Mouse (Mus musculus): ENCODE results near the gene Rln3. TPM values are rescaled to one million over a fixed set of nuclear protein-coding genes. Genes with fewer than 3 reads are reported as not detected.

Rln3 gene
- total and polyA plus RNA-seq, 3 experiments = not detected

GRCm38 (mm10) chr8:84068316-84069035, 23.7 kb upstream of the Rln3 start:
- DNase-seq (ENCODE audit: extremely low read depth) = no peak
- Histone ChIP-seq H3K4me3 (replicated peaks in 1 of 3; ENCODE audit: low read depth in 2 of 3, low read length in 2 of 3, poor library complexity in 1 of 3) (no peak overlapping the region), H3K9ac (ENCODE audit: insufficient read depth, low read depth) (no peak overlapping the region), H3K36me3 (replicated peaks in 1 of 2; ENCODE audit: control insufficient read depth in 1 of 2, insufficient read depth in 1 of 2, low read length in 1 of 2) (peaks cover 0 to 26% of the 10 kb centered on the region in 2 experiments), H3K4me1 (ENCODE audit: control insufficient read depth in 1 of 2, insufficient read depth in 2 of 2) (peaks cover 23 to 64% of the 10 kb centered on the region in 2 experiments), H3K27me3 (replicated peaks) (no peaks in the 10 kb centered on the region), H3K27ac (ENCODE audit: insufficient read depth, low read depth) (no peak overlapping the region), H3K79me2 (replicated peaks; ENCODE audit: control insufficient read depth, extremely low read depth, insufficient read depth, poor library complexity, severe bottlenecking) (peaks cover 14% of the 10 kb centered on the region; the same call in 1 of the 2 replicates), H3K4me2 (ENCODE audit: insufficient read depth, low read depth, poor library complexity, severe bottlenecking) (peak overlapping the region; percentile 81), H3K9me3 (replicated peaks; ENCODE audit: low read length) (no peaks in the 10 kb centered on the region)
- in situ Hi-C loops (cut with MboI; ENCODE audit: low pct_ligation_motif_present, low pct_unique_long_range_greater_than_20kb, low sequenced_read_pairs) = no loop called here
- dilution Hi-C loops (cut with MboI; ENCODE audit: extremely low pct_ligation_motif_present, extremely low pct_unique_long_range_greater_than_20kb, low sequenced_read_pairs) = no loop called here
- TF ChIP-seq CHD1 (IDR thresholded peaks at IDR 0.05; ENCODE audit: low read depth, low read length) (no peak), IRF4 (IDR thresholded peaks at IDR 0.05; ENCODE audit: low read depth, low read length) (no peak), ELF1 (IDR thresholded peaks at IDR 0.05; ENCODE audit: low read depth, low read length) (no peak), CHD2 (IDR thresholded peaks at IDR 0.05; ENCODE audit: low read length) (no peak), MAZ (IDR thresholded peaks at IDR 0.05; ENCODE audit: low read depth, low read length) (no peak), ZMIZ1 (IDR thresholded peaks at IDR 0.05; ENCODE audit: low read depth, low read length) (no peak), MEF2A (IDR thresholded peaks at IDR 0.05; ENCODE audit: borderline replicate concordance, low read depth, low read length) (no peak)

GRCm38 (mm10) chr8:84067911-84068310, 23.1 kb upstream of the Rln3 start:
- dilution Hi-C loops (cut with MboI; ENCODE audit: extremely low pct_ligation_motif_present, extremely low pct_unique_long_range_greater_than_20kb, low sequenced_read_pairs) (no loop called here), in situ Hi-C loops (cut with MboI; ENCODE audit: low pct_ligation_motif_present, low pct_unique_long_range_greater_than_20kb, low sequenced_read_pairs) (no loop called here)
- Histone ChIP-seq H3K27me3 (replicated peaks) (no peaks in the 10 kb centered on the region), H3K27ac (ENCODE audit: insufficient read depth, low read depth) (no peak overlapping the region), H3K79me2 (replicated peaks; ENCODE audit: control insufficient read depth, extremely low read depth, insufficient read depth, poor library complexity, severe bottlenecking) (peaks cover 14% of the 10 kb centered on the region; the same call in 1 of the 2 replicates), H3K9me3 (replicated peaks; ENCODE audit: low read length) (no peaks in the 10 kb centered on the region), H3K4me3 (replicated peaks in 1 of 3; ENCODE audit: low read depth in 2 of 3, low read length in 2 of 3, poor library complexity in 1 of 3) (peak overlapping the region in 2 of 3 experiments; percentile 61 to 70), H3K36me3 (replicated peaks in 1 of 2; ENCODE audit: control insufficient read depth in 1 of 2, insufficient read depth in 1 of 2, low read length in 1 of 2) (peaks cover 0 to 22% of the 10 kb centered on the region in 2 experiments), H3K9ac (ENCODE audit: insufficient read depth, low read depth) (peak overlapping the region; percentile 43; the same call in 1 of the 2 replicates), H3K4me2 (ENCODE audit: insufficient read depth, low read depth, poor library complexity, severe bottlenecking) (peak overlapping the region; percentile 81), H3K4me1 (ENCODE audit: control insufficient read depth in 1 of 2, insufficient read depth in 2 of 2) (peaks cover 25 to 66% of the 10 kb centered on the region in 2 experiments)
- no peak for DNase-seq (ENCODE audit: extremely low read depth)
- TF ChIP-seq RAD21 (IDR thresholded peaks at IDR 0.05; ENCODE audit: low read depth, low read length) (no peak), USF2 (conservative IDR thresholded peaks at IDR 0.05; ENCODE audit: low read depth, low read length) (no peak), ETS1 (conservative IDR thresholded peaks at IDR 0.05; ENCODE audit: low read depth, low read length) (no peak), E2F4 (IDR thresholded peaks at IDR 0.05; ENCODE audit: insufficient replicate concordance, low read depth, low read length) (no peak), MAFK (IDR thresholded peaks at IDR 0.05; ENCODE audit: insufficient replicate concordance, low read length) (no peak), RCOR1 (conservative IDR thresholded peaks at IDR 0.05; ENCODE audit: low read depth, low read length) (no peak), MYC (IDR thresholded peaks at IDR 0.05; ENCODE audit: low read depth, low read length) (no peak), ZMIZ1 (IDR thresholded peaks at IDR 0.05; ENCODE audit: low read depth, low read length) (no peak), NELFE (IDR thresholded peaks at IDR 0.05; ENCODE audit: low read depth, low read length) (no peak), ZKSCAN1 (IDR thresholded peaks at IDR 0.05; ENCODE audit: borderline replicate concordance, low read depth, low read length) (no peak), MAX (IDR thresholded peaks at IDR 0.05; ENCODE audit: low read length) (no peak), HCFC1 (IDR thresholded peaks at IDR 0.05; ENCODE audit: low read depth, low read length) (no peak), CTCF (conservative IDR thresholded peaks at IDR 0.05 in 1 of 2, IDR thresholded peaks at IDR 0.05 in 1 of 2; ENCODE audit: low read depth in 2 of 2, low read length in 2 of 2) (no peak), EP300 (IDR thresholded peaks at IDR 0.05; ENCODE audit: low read length) (no peak), POLR2A (IDR thresholded peaks at IDR 0.05; ENCODE audit: low read depth, low read length) (no peak), BHLHE40 (IDR thresholded peaks at IDR 0.05; ENCODE audit: low read depth, low read length) (no peak)
